Comparison of ENCODE assay signal across 18 mouse cellular contexts in genomic region chr12:51756599-51756961, GRCm38 (mm10).
"Had no signal": no experiment of that assay in that cellular context is flagged by ENCODE, and none has a peak within 500 bp of the region (broad histone marks: within the 10 kb centered on the region; RNA-seq: fewer than 3 reads in every experiment).

No protein-coding gene starts in this region.

- H3K9ac ChIP-seq: limb, embryonic 13.5 days; liver, embryonic 13.5 days; lung, embryonic 14.5 days; midbrain, embryonic 12.5 days; midbrain, embryonic 15.5 days; neural tube, embryonic 12.5 days; neural tube, embryonic 15.5 days had no signal

- DNase-seq: kidney, adult 2 months; kidney, postnatal 14 days; kidney, postnatal 4 days; layer of hippocampus, adult 9-11 months; liver; liver, embryonic 13.5 days; lung, embryonic 14.5 days; right cerebral cortex, adult 18-20 months; right cerebral cortex, postnatal 14 days; thymus, postnatal 36 days had no signal

- H3K27ac ChIP-seq: limb, embryonic 10.5 days; limb, embryonic 13.5 days; liver, embryonic 13.5 days; macrophage; midbrain, embryonic 12.5 days; midbrain, embryonic 15.5 days; neural tube, embryonic 12.5 days; neural tube, embryonic 15.5 days had no signal

- H3K4me2 ChIP-seq: limb, embryonic 13.5 days; liver, embryonic 13.5 days; lung, embryonic 14.5 days; midbrain, embryonic 12.5 days; midbrain, embryonic 15.5 days; neural tube, embryonic 12.5 days; neural tube, embryonic 15.5 days had no signal

- H3K27me3 ChIP-seq: limb, embryonic 13.5 days; liver, embryonic 13.5 days; midbrain, embryonic 12.5 days; midbrain, embryonic 15.5 days; neural tube, embryonic 12.5 days; neural tube, embryonic 15.5 days had no signal

- H3K9me3 ChIP-seq: limb, embryonic 10.5 days; limb, embryonic 13.5 days; liver, embryonic 13.5 days; midbrain, embryonic 12.5 days; midbrain, embryonic 15.5 days; neural tube, embryonic 12.5 days; neural tube, embryonic 15.5 days had no signal

- H3K4me1 ChIP-seq: limb, embryonic 10.5 days; limb, embryonic 13.5 days; liver, embryonic 13.5 days; midbrain, embryonic 12.5 days; midbrain, embryonic 15.5 days; neural tube, embryonic 12.5 days; neural tube, embryonic 15.5 days had no signal

- H3K4me3 ChIP-seq: limb, embryonic 10.5 days; limb, embryonic 13.5 days; liver, embryonic 13.5 days; midbrain, embryonic 12.5 days; midbrain, embryonic 15.5 days; neural tube, embryonic 12.5 days; neural tube, embryonic 15.5 days had no signal

- ATAC-seq: lung, postnatal 0 days; midbrain, embryonic 15.5 days had no signal
